Mouse (Mus musculus): ENCODE measurements around the gene Usp25.

Gene Usp25

DNA sequence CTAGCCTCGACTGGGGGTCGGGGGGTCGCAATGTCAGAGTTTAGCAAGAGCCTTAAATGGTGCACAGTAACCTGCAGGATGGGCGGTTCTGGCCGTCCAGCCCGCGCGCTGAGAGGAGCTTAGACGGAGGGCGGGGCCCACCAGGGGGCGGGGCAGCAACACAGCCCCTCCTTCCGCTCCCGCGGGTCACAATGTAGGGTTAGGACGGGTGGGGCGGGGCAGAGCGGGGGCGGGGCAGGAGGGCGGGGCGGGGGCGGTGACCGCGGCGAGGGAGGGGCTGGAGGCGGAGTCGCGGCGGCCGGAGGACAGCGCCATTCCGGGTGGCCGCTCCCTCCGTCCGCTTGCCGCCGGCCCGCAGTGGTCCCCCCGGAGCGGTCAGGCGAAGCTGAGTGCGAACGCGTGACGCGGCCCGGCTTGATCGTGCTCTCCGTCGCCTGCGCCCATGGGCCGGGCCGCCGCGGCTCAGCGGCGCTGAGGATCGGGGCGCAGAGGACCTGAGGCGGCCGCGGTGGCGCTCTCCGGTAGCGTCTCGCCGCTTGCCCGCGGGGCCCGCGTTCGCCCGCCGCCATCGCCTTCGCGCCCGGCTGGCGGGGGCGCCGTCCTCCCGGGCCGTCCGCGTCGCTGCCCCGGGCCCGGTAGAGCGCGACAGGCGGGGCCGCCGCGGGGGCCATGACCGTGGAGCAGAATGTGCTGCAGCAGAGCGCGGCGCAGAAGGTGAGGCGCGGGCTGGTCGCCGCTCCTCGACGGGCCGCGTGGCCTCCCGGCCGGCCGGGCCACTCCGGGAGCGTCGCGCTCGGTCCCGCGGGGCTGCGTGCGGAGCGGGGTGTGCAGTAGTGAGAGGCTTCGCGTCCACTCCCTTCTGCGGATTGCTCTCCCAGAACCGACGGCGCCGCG is at the start of gene Usp25:
Usp25 (plus strand) TSS at position 280 of the 894 bp plus-strand sequence.
- DNase-seq (ENCODE audit: low spot score in 2 of 2) = peak; percentile 88 to 93

DNA sequence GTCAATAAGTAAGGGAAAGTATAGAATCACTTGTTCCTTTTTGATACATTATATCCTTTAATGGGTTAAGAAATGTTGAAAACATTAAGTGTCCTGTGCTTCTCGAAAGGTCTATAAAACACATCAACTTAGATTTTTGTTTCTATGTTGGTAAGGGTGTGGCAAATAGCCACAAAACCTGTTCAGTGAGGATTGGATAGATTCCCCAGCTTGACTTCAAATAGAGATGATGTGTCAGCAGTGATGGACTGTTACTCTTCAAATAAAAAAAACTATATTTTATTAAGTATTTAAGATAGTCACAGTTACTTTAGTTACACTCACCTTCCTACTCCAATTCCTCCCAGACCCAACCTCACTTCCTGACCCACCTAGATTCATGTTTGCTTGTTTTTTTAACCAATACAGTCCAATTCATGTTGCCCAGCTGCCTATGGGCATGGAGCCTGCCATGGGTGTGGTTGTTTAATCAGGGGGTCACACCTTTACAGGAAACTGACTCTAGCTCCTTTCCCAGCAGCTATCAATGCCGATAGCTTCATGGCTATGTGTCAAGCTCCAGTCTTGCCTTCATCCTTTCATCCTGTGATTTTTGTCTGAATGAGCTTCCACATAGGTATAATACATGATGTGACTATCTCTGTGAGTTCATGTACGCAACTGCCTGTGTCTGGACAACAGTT is 45.8 kb upstream of the Usp25 start:
- no peak for DNase-seq (ENCODE audit: low spot score in 2 of 2)

DNA sequence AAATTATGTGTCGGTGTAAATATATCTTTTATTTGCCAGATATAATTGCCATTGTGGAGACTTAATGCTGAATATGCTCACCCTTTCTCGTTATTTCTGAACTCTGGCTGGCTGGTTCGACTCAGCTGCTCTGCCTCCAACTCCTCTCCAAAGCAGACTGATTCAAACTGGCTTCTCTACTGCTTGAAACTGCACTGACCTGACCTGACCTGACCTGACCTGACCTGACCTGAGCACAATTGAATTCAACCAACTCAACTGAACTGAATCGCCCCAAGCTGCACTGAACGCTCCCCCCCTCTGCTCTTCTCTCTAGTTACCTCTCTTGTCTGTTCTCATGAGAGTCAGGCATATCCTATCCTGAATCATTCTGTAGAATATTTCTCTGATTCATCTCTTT is 42.3 kb upstream of the Usp25 start:
- DNase-seq (ENCODE audit: low spot score in 2 of 2) = no peak

DNA sequence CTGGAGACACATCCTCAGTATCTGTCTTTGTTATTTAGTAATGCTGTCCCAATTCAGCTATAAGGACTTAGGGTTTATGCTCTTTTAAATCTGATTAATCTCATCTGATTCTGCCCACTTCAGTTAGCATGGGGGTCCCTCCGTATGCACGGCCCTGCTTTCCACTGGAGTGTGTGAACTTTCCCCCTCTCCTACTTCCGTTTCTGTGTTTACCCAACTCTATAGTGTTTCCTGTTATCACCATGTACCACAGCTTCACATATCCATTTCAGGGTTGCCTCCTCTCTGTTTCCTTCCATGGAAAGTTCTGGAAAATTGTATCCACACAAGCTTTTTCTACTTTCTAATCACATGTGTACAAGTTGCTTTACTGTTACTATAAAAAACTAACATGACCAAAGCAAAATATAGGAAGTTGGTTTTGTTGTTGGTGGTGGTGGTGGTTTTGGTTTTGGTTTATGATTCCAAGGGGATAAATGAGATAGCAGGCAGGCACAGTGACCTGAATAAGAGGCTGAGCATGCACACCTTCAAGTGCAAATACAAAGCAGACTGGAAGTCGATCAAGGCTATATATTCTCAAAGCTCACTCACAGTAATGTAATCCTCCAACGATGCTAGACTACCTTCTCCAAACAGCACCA is 36.6 kb upstream of the Usp25 start:
- no peak for DNase-seq (ENCODE audit: low spot score in 2 of 2)

DNA sequence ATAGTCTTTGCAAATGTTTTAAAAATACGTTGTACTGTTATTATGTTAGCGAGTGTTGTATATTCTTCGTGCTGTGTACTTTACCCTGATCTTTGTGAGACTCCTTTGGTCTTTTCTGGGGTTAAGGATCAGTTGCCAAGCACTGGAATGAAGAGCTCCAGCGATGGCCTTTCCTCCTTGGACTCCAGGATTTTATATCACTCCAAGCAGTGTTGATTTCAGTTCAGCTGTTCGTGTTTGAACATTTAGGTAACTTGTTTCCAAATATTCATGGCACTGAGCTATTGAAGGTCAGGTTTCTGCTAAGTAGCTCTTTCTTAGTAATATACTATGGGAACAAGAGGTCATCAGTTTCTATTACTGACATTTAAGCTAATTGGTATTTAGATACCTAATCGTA is 29.8 kb upstream of the Usp25 start:
- no peak for DNase-seq (ENCODE audit: low spot score in 2 of 2)

DNA sequence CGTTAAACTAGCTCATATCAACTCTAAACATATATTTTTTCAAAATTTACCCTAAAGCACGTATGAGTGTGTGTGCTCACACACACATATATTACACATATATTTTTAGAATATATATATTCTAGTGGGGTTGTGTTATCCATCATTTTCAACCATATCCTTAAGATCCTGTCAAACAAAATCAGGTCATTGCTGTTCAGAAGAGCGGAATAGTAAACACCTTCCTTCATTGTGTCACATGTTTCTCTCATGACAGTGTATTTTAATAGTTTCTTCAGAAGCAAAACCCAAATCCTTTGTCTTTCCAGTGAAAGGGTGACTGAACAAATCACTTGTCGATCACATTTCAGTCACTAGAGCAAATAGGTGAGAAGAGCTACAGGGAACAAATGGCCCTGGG is 25.8 kb upstream of the Usp25 start:
- no peak for DNase-seq (ENCODE audit: low spot score in 2 of 2)

DNA sequence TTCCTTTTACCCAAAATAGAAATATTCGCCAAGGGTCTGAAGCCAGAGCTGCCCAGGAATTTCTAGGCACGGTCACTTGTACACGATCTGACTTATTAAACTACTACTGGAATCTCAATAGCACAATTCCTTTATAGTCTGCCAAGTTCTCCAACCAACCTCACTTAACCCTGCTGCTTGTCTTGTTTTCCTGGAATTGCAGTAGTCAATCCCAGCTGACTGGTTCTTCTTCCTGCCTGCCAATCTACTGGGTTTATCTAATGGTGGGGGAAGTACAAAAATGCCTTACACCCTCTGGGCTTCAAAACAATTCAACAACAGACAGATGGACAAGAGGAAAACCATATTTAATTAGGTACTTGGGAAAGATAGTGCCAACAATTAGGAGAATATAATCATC is 9.6 kb upstream of the Usp25 start:
- DNase-seq (ENCODE audit: low spot score in 2 of 2) = peak in 1 of 2 experiments; percentile 38

DNA sequence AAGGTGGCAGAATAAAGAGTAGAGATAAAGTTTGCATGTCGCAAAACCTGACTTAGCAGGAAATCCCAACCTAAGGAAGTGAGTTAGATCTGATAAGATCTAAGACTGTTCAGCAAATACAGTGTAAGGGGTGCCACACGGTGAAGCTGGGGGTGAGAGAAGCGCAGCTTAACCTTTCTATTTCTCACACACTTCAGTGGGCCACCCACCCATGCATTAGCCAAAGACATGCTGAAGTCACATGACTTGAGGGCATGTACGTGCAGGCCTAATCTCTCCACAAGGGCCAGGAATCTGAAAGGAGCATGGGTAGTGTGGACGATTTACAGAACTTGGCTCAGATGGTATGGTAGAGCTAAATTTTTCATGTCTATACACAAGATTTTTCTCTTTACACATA is 4.3 kb upstream of the Usp25 start:
- DNase-seq (ENCODE audit: low spot score in 2 of 2) = no peak

DNA sequence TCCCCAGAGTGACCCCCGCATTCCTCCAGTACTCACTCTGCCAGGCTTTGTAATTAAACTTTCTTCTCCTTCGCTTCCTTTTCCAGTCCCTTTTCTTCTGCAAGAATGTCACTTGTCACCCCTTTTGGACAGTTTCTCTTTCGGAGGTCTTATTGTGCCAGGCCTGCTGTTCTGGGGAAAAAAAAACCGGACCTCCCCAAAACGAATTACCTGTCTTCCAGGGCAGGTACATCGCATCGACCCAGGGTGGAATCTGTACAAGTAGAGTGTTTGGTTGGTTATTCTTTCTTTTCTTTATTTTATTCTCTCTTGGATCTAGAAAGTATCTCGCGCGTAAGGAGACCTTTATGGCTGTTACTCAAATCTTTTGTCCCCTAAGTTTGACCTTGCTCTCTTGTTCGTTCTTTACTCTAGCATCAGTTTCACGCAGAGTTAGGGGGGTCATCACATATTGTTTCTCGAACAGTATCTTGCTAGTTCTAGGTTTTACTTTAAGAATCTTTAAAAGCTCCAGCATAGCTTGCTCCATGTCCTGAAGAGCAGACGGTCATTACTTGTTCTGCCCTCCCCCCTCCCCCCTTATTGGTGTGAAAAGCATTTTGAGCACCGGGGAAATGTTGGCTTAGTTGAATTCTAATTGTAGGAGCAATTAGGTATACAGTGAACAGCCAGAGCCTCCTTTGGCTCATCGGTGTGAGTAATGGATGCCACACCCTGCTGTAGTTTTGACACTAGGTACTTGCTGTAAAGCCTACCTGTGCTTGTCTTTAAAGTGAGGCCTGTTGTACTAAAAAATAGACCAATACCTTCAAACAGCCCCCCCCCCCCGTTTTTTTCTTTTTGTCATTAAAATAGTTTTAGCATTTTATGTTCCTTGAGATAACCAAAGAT is 1.1 kb downstream of the Usp25 start:
- DNase-seq (ENCODE audit: low spot score in 2 of 2) = no peak

DNA sequence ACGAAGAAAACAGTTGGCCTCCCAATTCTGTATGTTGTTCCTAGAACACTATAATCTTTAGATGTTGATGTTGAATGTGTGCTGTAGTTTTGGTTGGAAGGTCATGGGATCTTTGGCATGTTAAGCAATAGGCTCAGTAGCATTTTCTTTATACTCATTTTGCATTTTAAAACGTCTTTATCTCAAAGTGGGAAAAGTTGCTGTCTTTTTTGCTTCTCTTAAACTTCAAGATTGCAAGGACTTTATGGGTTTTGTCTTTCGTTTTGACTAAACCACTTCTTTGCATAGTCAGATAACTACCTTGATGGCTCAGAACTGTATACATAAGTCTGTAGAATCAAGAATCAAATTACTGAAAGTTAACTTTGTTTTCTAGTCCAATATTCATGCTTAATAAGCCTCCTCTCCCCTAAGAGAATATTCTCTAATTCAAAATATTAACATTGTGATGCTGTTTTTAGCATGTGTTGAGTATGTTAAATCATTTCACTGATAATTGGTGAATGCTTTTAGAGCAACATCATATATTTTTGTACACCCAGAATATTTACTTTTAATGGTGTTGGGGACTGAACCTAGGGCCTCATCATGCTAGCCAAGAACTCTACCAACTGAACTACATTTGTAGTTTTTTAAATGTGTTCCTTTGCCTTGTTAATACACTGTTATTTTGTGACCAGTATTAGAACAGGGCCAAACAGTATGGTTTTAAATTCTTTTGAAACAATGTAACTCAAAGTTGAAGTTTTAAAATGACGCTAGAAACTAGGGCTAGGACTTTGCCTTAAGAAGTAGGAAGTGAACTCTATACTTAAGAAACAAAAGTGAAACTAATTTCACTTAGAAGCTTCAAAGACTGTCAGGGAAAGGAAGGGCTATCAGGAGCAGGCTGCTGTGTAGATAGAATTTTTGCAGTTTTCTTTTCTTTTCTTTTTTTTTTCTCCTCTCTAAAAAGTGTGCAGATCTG is 2.2 kb downstream of the Usp25 start:
- no peak for DNase-seq (ENCODE audit: low spot score in 2 of 2)

DNA sequence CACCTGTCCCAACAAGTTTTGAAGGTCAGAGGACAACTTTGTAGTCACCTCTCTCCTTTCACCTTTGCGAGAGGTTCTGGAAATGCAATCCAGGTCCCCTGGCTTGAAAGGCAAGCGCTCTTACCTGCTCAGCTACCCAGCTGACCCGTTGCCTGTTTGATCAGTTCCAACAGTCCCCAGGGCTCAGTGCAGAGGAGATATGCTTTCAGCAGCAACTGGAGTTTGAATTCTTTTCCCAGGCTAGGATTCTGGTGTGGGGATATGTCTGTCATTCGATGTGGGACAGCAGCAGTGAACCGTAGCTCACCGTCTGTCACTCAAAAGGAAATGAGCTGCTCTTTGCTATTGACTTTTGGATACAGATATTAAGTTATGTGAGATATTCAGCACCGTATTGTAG is 4.4 kb downstream of the Usp25 start:
- DNase-seq (ENCODE audit: low spot score in 2 of 2) = no peak

DNA sequence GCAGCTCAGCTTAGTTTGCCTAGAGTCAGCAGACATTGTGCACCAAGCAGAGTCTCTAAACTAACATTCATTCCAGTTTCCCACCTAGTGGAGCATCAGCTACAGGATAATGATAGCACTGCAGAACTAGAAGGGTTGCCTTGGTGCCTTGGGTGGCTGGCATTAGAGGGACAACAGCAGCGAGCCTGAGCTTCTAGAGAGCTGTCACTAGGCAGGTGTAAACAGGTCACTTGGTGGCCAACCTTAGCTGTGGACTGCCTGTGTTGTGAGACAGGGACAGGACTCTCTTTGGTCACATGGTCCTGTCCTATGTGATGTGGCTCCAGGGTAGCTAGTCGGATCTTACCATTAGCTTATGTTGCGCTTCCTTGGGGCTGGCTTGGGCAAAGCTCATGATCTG is 6.7 kb downstream of the Usp25 start:
- DNase-seq (ENCODE audit: low spot score in 2 of 2) = no peak

DNA sequence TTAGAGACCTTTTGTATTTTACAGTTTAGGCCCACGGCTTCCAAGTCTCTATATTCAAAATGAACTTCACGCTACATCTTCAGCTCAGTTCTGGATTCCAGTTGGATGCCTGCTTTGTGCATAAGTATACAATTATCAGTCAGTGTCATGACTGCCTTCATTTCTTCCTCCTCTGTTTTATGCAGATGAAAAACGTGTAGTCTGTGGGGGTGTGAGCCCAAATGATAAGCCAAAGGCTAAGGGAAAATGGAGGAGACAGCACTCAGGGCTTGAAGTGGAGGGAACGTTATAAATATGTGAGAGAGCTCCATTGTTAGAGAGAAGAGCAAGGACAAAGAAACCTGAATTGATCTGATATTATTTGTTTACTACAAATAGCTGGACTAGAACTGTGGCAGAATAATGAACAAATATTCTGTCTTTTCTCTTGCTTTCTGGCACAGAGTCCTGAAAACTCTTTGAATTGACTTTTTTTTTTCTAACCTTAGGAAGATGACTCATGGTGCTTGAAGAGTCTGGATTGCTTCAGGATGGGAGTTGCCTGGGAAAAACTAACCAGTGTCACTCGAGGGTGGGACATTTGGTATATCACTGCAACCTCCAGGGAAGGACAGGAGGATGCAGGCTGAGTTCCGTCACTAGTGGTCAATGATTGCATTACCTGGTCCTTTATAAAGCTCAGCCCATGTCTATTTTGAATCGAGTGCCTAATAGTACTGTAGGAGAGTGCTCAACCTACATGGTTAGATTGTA is 10.3 kb downstream of the Usp25 start:
- peak; percentile 49 to 53 for DNase-seq (ENCODE audit: low spot score in 2 of 2)

DNA sequence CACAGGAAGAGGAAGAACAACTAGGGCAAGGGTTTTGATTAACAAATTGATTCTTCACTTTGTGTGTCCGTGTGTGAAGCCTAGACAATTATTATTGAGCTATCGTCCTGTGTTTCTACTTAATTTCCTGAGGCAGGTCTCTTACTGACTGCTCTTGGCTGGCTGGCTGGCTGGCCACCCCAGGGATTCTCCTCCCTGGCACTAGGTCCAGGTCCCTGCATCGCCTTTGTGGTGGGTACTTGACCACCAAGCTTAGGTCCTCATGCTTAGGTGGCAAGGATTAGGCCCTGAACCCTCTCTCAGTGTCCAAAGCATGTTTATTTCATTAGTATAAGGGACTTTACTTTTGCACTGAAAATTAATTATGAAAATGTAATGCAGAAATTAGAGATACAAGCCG is 12.6 kb downstream of the Usp25 start:
- DNase-seq (ENCODE audit: low spot score in 2 of 2) = no peak

DNA sequence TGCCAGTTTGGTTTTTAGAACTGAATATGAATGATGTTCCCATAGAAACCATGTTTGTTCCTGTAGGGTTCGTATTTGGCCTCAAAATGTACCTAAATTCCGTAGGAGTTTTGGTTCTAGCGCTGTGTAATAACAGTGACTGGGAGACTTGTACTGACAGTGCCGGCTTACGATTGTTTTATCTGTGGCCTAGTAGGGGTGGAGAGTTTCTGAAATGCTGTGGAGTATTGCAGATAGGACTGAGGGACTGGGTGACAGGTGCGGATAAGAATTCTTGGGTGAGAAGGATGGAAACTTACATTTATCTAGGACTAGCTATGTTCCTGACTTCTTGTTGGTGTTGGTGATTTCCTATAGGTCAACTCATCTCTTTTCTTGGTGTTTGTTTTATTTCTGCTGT is 13.4 kb downstream of the Usp25 start:
- DNase-seq (ENCODE audit: low spot score in 2 of 2) = no peak

DNA sequence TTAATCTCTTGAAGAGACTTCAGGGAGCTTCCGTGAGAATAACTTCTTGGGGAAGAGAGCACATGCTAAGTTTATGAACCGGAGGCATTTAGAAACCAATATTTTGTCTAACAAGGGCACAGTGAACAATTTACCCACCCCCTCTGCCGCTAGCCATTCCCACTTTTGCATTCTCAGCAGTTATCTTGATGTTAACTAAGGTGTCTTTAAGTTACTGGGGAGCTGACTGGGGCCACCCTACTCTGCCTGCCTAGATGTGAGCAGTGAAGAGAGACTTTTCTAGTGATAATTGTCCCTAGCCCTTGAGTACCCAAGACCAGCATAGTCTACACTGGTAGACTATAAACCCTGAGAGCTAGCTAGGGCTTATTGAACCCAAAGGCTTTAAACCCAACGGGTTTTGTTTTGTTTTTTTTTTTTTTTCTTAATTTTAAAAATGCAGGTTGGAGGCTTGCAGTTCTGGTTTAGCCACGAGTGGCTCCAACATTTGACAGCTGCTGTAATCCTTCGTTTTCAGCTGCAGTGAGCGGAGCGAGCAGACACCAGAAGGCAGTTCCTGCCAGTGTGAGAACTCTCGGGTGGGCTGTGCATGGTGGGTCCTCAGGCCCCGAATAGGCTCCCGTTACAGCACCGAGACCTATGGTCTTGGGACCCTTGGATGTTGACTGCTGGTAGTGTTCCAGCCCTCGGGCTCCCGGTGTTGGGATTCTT is 14.6 kb downstream of the Usp25 start:
- DNase-seq (ENCODE audit: low spot score in 2 of 2) = no peak

DNA sequence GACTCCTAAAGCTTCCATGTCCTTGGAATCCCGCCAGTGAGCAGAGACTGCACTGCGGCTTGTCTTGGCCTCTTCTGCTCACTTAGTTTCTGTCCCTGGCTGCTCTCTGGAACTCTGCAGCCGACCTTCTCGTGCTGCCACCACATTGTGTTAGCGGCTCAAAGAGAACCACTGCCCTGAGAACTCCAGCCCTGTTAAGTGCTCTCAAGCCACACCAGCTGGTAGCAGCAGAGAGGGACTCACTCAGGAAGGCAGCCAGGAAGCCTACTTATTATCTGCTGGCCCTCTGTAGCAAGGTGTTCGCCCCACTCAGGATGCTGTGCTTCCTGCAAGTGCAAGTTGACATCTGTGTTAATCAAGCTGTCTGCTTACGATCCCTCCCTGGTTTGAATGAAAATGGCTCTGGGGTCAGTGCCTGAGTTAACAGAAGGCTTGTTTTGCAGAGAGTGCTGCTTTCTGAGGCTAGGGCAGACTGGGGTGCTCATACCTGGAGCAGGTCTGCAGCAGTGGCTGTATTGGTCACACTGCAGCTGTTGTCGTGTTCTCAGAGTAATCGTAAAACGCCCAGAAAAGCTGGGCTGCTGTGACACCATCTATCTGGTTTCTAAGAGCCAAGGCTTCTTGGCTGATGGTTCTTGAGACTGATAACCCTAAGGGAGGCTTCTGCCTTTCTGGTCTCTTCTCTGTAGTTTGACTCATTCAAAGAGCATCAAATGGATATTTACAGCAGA is 15.3 kb downstream of the Usp25 start:
- DNase-seq (ENCODE audit: low spot score in 2 of 2) = peak; percentile 56 to 76

DNA sequence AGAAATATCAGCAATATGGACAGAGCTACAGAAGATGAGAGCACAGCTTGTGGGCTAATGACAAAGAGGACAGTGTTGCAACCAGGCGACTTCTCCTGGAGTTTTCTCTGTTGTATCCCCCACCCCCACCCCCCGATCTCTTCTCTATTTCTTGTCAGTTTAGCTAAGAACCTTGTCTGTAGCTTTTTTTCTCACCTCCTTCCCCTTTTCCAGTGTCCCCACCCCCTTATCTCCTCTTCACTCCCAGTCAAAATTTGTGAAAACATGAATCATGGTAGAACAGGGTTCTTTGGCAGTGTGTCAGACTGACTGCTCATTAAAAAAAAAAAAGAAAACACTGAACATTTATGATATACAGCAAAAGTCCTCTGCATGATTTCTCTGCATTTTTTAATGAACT is 16.9 kb downstream of the Usp25 start:
- no peak for DNase-seq (ENCODE audit: low spot score in 2 of 2)

Measured in heart, adult 9 months (tissue).